Mouse (Mus musculus): Measurements from ENCODE around the gene Dtx4. TPM values are rescaled to one million over a fixed set of nuclear protein-coding genes. Genes with fewer than 3 reads are reported as not detected.

Gene Dtx4
- total and polyA plus RNA-seq, 3 experiments, result 16.4 to 30.5 (median 21.2) TPM

DNA sequence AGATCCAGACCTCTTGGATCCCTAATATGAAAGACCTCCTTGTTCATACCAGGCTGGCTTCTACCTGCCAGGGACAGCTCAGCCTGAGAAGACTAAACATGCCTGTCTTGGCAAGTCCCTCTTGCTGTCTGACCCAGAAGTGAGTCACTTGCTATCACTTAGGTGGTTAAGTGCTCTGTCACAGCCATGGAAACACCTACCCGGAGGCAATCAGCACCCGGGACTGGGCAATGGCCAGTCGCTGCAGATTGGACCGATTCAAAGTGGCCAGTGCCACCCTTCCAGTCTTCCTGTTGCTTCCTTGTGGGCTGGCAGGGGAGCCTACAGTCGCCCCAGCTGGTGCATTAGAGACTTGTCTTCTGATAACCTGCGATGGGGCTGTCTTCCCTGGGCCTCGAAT is 9.6 kb downstream of the Dtx4 start:
- in situ Hi-C loops (cut with MboI; ENCODE audit: low pct_ligation_motif_present, low pct_unique_long_range_greater_than_20kb, low sequenced_read_pairs), result loop anchor here (10.0 to 25.0 kb wide), 2 partner anchors 357 to 479 kb away; no protein-coding TSS in a partner anchor
- H3K79me2 ChIP-seq (replicated peaks; ENCODE audit: control insufficient read depth, extremely low read depth, insufficient read depth, poor library complexity, severe bottlenecking), result peaks cover 4% of the 10 kb centered on the region
- H3K4me3 ChIP-seq (replicated peaks in 1 of 3; ENCODE audit: low read depth in 2 of 3, low read length in 2 of 3, poor library complexity in 1 of 3), result no peak overlapping the region
- H3K27ac ChIP-seq (ENCODE audit: insufficient read depth, low read depth), result no peak overlapping the region
- H3K36me3 ChIP-seq (replicated peaks in 1 of 2; ENCODE audit: control insufficient read depth in 1 of 2, insufficient read depth in 1 of 2, low read length in 1 of 2), result peaks cover 41 to 90% of the 10 kb centered on the region in 2 experiments
- H3K9me3 ChIP-seq (replicated peaks; ENCODE audit: low read length), result no peaks in the 10 kb centered on the region
- TF ChIP-seq ETS1 (conservative IDR thresholded peaks at IDR 0.05; ENCODE audit: low read depth, low read length) (no peak), MAX (IDR thresholded peaks at IDR 0.05; ENCODE audit: low read length) (no peak), MEF2A (IDR thresholded peaks at IDR 0.05; ENCODE audit: borderline replicate concordance, low read depth, low read length) (no peak), ZMIZ1 (IDR thresholded peaks at IDR 0.05; ENCODE audit: low read depth, low read length) (no peak), CTCF (conservative IDR thresholded peaks at IDR 0.05 in 1 of 2, IDR thresholded peaks at IDR 0.05 in 1 of 2; ENCODE audit: low read depth in 2 of 2, low read length in 2 of 2) (no peak), RAD21 (IDR thresholded peaks at IDR 0.05; ENCODE audit: low read depth, low read length) (no peak), MAZ (IDR thresholded peaks at IDR 0.05; ENCODE audit: low read depth, low read length) (no peak), UBTF (IDR thresholded peaks at IDR 0.05; ENCODE audit: low read depth, low read length) (no peak), ZKSCAN1 (IDR thresholded peaks at IDR 0.05; ENCODE audit: borderline replicate concordance, low read depth, low read length) (no peak), GABPA (IDR thresholded peaks at IDR 0.05; ENCODE audit: insufficient replicate concordance, low read depth, low read length) (no peak), NRF1 (IDR thresholded peaks at IDR 0.05; ENCODE audit: low read depth, low read length) (no peak), JUN (IDR thresholded peaks at IDR 0.05; ENCODE audit: insufficient read depth, low read depth, low read length) (no peak), SMC3 (IDR thresholded peaks at IDR 0.05; ENCODE audit: low read depth, low read length) (no peak), HCFC1 (IDR thresholded peaks at IDR 0.05; ENCODE audit: low read depth, low read length) (no peak), MAFK (IDR thresholded peaks at IDR 0.05; ENCODE audit: insufficient replicate concordance, low read length) (no peak), IRF4 (IDR thresholded peaks at IDR 0.05; ENCODE audit: low read depth, low read length) (no peak)
- H3K4me2 ChIP-seq (ENCODE audit: insufficient read depth, low read depth, poor library complexity, severe bottlenecking), result no peak overlapping the region
- H3K4me1 ChIP-seq (ENCODE audit: control insufficient read depth in 1 of 2, insufficient read depth in 2 of 2), result peaks cover 2 to 52% of the 10 kb centered on the region in 2 experiments; a peak in 3 of 4 replicates
- H3K9ac ChIP-seq (ENCODE audit: insufficient read depth, low read depth), result no peak overlapping the region
- DNase-seq (ENCODE audit: extremely low read depth), result no peak
- dilution Hi-C loops (cut with MboI; ENCODE audit: extremely low pct_ligation_motif_present, extremely low pct_unique_long_range_greater_than_20kb, low sequenced_read_pairs), result no loop called here
- H3K27me3 ChIP-seq (replicated peaks), result no peaks in the 10 kb centered on the region

DNA sequence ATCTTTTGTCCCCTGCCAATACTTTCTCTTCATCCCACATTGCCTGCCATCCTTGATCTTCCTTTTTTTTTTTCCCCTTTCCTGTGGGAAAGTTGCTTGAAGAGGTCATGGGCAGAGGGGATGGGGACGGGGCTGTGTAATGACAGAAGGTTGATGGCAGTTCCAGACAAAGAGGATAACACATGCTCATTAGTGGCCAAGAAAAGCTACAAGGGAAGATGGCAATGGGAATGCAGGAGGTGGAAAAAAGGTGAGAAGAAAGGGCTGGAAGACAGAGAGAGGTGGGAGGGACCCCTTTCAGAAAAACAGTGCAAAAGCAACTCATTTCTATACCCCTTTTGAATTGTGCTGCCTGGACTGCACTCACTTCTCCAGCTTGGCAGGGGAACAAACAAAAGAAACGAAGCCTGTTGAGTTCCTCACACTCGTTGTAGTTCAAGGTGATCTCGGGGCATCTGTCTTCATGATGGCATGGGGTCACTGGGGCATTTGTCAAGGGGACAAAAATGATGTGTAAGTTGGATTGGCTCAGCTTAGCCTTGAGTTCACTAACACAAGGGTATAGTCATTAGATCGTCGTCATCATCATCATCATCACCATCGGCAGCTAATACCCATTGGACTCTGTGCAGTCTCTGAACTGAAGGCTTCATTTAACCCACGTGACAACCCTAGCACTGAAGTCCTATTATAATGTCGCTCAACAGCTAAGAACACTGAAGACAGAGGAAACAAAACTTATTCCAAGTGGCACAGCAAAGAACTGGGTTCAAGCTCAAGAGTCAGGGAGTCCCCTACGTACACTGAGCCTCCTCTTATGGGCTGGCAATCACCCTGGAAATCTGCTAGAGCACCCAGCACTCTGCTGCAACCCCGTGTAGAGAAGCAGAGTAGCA is 11.3 kb downstream of the Dtx4 start:
- in situ Hi-C loops (cut with MboI; ENCODE audit: low pct_ligation_motif_present, low pct_unique_long_range_greater_than_20kb, low sequenced_read_pairs), result loop anchor here (10.0 to 25.0 kb wide), 2 partner anchors 355 to 478 kb away; no protein-coding TSS in a partner anchor

More for the DNA sequence above, 11.3 kb downstream of the Dtx4 start:
- dilution Hi-C loops (cut with MboI; ENCODE audit: extremely low pct_ligation_motif_present, extremely low pct_unique_long_range_greater_than_20kb, low sequenced_read_pairs), result no loop called here
- H3K9ac ChIP-seq (ENCODE audit: insufficient read depth, low read depth), result no peak overlapping the region
- peaks cover 3% of the 10 kb centered on the region for H3K79me2 ChIP-seq (replicated peaks; ENCODE audit: control insufficient read depth, extremely low read depth, insufficient read depth, poor library complexity, severe bottlenecking)
- H3K27me3 ChIP-seq (replicated peaks), result no peaks in the 10 kb centered on the region
- no peak overlapping the region for H3K4me3 ChIP-seq (replicated peaks in 1 of 3; ENCODE audit: low read depth in 2 of 3, low read length in 2 of 3, poor library complexity in 1 of 3)
- no peak for TF ChIP-seq NRF1 (IDR thresholded peaks at IDR 0.05; ENCODE audit: low read depth, low read length)
- TF ChIP-seq JUND (conservative IDR thresholded peaks at IDR 0.05; ENCODE audit: low read depth, low read length), result no peak
- no peak for TF ChIP-seq HCFC1 (IDR thresholded peaks at IDR 0.05; ENCODE audit: low read depth, low read length)
- TF ChIP-seq ZNF384 (IDR thresholded peaks at IDR 0.05; ENCODE audit: low read depth, low read length), result no peak
- no peak for TF ChIP-seq TBP (conservative IDR thresholded peaks at IDR 0.05; ENCODE audit: low read depth, low read length)
- no peak for TF ChIP-seq BHLHE40 (IDR thresholded peaks at IDR 0.05; ENCODE audit: low read depth, low read length)
- TF ChIP-seq USF2 (conservative IDR thresholded peaks at IDR 0.05; ENCODE audit: low read depth, low read length), result no peak
- TF ChIP-seq KAT2A (IDR thresholded peaks at IDR 0.05; ENCODE audit: insufficient replicate concordance, low read length), result no peak
- DNase-seq (ENCODE audit: extremely low read depth), result no peak
- H3K4me2 ChIP-seq (ENCODE audit: insufficient read depth, low read depth, poor library complexity, severe bottlenecking), result no peak overlapping the region
- H3K4me1 ChIP-seq (ENCODE audit: control insufficient read depth in 1 of 2, insufficient read depth in 2 of 2), result peaks cover 0 to 42% of the 10 kb centered on the region in 2 experiments; a peak in 2 of 4 replicates
- no peaks in the 10 kb centered on the region for H3K9me3 ChIP-seq (replicated peaks; ENCODE audit: low read length)
- peaks cover 57 to 91% of the 10 kb centered on the region in 2 experiments for H3K36me3 ChIP-seq (replicated peaks in 1 of 2; ENCODE audit: control insufficient read depth in 1 of 2, insufficient read depth in 1 of 2, low read length in 1 of 2)
- no peak overlapping the region for H3K27ac ChIP-seq (ENCODE audit: insufficient read depth, low read depth)

Data from CH12.LX (cell line).